Mouse (Mus musculus) ovary, adult 18-20 months (tissue): ENCODE results near the gene Ankrd50.

Experiments
- DNase-seq: peaks from one replicate; pipeline ENCODE4 v3.0.0; 2022; ENCODE audit warnings: low spot score, mixed read lengths

Gene Ankrd50

DNA sequence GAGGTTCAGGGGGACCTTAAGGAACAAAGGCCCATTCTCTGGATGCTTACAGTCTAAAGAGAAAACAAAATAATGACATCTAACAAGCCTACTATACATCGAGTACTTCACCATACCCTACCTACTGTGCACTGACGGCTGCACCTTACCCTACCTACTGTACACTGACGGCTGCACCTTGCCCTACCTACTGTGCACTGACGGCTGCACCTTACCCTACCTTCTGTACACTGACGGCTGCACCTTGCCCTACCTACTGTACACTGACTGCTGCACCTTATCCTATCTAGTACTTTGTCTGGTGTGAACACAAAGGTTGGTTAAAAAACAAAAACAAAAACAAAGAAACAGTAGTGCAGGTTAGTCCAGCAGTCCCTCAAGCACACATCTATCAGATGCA, 18.5 kb downstream of the Ankrd50 start:
- no peak for DNase-seq

DNA sequence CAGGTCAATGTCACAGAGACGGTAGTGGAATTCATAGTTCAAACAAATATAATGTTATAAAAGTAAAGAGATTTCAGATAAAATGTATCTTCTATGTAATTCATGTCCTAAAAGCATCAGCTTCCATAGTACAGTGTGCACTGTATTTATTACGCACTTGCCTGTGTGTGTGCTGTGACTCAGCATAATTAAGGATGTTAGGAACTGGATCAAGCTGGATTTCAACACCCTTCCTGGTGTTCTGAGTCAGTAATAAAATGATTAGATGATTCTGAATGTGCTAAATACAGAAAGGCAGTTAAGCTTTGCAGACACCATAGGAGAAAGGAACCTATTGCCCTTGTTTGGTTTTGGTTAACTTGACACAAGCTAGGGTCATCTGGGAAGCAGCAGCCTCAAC, 21.5 kb downstream of the Ankrd50 start:
- DNase-seq = no peak

DNA sequence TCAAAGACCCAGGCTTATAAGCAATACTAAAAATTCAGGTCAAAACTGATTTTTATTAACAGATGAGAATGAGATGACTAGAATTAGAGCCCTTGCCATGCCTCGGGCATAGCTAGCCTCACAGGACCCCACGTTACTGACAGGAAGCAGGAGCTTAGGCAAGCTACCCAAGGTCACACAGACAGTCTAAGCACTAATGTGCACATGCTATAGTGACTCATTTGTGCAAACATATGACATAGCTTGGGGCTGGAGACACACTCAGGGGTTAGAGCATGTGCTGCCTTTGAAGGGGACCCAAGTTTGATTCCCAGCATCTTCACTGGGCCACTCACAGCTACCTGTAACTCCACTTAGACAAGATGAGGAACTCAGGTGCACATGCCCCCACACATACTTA, 22.9 kb downstream of the Ankrd50 start:
- DNase-seq = no peak

DNA sequence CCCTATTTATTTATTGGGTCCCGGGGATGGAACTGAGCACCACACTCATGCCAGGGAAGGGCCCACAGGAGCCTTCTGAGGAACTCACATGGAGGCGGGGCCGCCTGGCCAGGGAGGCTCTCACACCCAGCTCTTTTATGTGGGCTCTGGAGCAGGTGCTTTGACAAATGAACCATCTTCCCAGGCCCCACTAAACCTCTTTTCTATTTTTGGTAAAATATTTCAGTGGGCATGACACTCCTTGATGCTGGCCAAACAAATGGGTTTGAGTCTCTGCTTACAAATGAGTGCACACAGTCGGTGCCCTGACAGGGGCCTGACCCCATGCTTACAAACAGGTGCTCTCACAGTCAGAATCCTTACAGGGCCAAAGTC, 24.4 kb downstream of the Ankrd50 start:
- no peak for DNase-seq

DNA sequence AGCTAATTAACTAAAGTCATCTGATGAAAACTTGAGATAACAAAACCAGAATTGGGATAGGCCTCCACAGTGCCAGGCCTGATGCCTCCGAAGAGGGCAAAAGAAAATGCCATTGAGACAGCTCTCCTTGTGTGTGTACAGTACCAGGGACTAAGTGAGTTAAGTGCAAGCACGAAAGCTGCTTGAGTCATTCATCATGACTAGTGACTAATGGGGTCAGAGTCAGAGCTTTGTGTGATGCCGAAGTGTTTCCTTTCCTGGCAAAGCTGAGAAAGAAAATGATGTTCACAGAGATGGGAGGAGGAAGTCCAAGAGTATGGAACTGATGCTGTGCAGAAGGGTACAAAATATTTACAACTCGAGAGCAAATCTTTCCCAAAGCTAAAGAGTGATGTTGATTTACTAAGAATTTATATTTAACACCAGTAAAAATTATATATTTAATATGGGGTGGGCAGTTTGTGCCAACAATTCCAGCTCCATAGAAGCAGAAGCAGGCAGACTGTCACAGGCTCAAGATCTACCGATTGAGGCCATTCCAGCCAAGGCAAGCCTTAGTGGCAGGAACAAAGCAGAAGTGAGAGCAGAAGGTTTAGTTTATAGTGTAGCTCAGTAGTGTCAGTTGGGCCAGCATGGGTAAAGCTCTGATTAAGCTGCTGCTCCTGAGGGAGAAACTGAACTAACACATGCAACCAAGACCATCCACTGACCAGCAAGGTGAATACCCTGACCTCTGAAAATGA, 25.0 kb downstream of the Ankrd50 start:
- no peak for DNase-seq

DNA sequence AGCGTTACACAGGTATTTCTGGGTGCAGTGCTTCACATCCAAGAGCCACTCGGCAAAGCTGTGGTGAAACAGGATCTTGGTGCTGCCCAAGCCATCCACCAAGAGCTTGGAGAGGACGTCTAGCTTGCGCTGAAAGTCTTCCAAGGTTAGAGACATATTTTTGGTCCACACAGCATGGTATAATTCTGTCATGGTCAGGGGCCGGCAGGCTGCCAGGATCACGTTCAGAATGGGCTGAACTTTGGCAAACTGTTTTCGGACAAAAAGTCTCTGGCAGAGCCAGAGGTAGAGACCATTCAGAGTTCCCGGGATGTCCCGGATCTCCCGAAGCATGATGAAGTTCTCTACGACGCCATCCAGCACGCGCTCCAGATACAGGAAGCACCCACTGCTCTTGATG, 27.6 kb downstream of the Ankrd50 start:
- no peak for DNase-seq

DNA sequence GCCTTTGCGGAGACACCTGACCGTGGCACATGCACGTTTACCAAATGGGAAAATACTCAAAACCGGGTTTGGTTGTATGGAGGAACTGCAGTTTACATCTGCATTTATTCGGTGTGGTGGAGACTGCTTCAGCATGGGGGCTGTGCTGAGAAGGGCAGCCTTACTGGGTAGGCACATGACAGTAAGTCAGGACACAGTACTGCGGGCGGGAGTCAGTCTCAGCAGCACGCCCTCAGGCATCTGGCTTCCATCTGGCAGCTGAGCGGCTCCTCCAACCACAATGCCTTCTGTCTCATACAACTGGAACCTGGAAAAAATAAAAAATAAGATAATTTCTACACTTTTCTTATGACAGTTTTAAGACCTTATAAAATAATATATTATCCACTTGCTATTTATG, 32.4 kb downstream of the Ankrd50 start:
- no peak for DNase-seq

DNA sequence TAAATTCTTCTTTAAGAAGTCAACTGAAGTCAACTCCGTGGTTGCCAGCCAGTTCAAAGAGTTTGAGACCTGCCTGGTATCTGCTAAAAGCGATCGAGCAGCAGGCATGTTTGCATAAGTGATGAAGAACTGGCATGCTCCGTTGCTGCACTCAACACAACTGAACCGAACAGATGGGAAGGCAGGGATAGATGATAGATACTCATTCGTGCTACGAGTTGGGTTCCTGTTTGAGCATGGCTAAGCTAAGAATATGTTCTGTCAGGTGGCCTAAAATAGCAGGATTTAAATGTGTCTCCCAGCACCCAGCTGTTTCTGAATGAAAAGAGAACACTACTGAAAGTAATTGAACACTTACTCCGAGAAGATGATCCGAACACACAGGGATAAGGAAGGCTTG, 38.1 kb downstream of the Ankrd50 start:
- no peak for DNase-seq

DNA sequence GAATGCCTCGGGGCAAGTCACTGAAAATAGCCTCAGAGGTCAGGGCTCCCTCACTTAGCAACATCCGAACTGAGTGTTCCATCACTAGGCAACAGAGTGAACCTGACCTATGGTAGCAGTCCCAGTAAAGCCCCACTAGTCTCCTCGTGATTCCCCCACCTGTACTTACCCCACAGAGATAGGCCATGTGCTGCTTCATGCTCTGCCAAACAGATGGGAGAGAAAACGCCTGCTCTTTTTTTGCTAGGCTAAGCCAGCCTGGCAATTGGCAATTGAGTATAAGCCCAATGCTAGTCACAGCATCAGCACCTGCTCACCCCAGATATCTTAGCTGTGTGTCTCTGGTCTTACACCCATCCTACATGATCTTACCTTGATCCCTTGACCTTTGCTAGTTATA, 40.8 kb downstream of the Ankrd50 start:
- no peak for DNase-seq

DNA sequence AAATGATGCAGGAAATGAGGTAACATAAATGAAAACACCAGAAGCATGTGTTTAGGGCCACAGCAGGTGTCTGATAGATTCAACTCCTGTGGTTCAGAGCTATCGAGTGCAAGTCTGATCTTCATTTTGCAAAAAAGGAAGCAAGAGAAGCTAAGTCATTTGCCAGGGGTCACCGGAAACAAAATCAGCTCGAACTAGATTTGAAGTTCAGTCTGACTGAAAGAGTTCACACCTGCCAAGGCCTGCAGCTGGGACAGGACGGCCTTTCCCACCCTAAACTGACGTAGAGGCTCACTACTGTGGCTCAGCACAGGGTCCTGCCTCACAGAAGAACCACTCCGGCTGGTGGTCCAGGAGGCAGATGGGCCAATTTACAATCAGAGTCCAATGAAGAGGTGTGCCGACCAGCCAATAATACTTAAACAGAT, 44.1 kb downstream of the Ankrd50 start:
- DNase-seq = no peak

DNA sequence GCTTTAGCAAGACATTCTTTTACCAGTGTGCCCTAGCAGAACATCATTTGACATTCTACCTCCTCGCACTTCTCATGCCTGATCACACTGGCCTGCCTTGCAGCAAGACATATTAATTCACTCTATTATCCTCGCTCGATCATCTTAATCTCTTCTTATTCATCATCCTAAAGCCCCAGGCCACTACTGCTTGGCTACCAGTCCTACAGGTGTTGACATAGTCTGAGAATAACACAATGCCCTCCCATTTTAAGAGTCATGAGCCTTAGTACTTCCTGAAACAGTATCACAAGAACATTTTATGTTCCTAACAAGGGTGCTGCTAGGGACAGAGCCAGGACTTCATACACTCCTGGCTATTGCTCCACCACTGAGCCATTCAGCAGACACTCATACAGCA, 48.0 kb downstream of the Ankrd50 start:
- no peak for DNase-seq

DNA sequence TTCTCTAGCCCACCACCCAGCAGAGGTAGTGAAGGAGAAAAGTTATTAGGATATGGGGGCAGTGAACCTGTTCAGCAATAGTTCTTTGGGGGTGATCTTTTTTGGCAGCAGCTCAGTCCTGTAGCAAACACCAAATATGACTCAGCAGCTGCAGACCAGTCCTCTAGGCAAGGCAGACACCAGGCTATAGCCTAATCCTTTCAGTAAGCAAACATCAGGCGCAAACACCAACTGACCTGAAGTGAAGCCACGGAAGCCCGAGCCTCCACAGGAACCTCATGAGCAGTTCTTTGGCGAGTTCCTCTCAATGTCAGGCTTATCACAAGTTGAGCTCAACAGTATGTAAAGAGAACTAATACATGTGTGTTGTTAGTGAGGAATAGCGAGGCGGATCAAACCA, 48.8 kb downstream of the Ankrd50 start:
- DNase-seq = no peak

DNA sequence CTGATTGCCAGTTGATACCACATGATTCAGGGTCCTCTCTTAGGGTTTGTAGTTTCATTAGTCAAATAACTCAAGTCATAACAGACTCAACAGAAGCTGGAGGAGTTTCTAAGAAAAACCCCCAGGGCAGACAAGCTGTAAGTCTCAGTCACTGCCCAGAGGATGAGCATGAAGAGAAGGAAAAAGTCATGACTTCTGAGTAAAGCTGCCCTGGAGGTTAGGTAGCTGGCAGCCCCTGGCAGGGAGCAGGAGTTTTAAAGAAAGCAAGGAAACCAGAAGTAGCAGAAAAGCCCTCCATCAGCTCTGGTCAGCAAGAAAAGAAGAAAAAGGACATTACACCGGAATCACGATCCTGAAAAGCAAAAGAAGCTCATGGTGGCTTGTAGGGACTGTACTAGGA, 50.2 kb downstream of the Ankrd50 start:
- no peak for DNase-seq

DNA sequence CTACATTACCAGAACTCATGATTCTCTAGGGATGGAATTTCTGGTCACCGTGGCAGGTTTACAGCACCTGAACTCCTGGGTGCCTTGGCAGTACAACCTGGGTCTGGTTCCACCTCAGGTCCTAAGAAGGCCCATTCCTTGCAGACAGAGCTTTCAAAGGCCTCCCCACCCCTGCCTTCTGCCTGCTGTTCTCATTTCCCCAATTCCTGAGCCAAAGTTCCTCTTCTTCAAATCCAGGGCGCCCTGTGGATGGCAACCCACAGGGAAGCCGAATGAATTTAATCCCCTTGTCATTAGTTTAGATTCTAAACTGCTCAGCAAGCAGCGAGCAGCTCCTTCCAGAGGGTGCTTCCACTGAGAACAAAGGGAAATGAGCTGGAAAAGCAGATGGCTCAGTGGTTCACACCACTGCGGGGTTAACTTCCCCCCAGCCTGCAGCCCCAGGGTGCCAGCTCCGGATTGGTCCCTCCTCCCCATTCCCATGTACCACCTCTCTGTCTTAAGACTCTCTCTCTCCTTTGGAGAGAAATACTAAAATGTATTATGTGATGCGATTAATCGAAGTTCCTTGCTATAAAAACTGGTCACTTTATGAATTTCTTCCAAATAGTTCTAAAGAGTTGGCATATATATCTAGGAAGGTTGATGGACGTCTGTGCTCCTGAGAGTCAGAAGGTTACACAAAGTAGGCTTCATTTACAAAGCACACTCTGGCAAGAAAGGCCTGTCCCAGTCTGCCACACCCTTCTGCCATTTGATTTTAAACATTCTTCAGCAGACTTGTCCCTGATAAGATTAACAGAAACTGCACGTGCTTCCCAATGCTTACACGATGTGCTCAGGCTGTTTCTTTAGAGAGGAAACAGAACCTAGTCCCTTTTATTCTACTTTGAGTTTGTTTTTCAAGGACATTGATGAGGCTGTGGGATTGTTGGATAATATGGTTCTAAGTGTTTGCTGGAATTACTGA, 50.9 kb downstream of the Ankrd50 start:
- no peak for DNase-seq

DNA sequence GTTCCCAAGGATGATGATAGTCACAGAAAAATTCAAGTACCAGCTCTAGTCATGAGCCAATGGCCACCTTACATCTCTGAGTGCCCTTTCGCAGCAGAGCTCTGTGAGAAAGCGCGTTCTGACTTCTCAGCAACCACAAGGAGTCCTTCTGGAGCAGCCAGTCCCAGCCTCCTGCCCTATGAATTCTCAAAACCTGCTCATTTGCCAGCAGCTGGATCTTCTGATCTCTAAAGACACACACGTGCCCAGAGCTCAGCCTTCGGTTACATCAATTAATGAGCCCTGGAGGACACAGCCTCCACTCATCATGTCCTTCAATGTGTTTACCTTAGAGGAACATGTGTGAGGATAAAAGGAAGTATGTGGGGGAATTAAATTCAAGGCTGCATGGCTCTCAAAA, 53.2 kb downstream of the Ankrd50 start:
- DNase-seq = no peak

DNA sequence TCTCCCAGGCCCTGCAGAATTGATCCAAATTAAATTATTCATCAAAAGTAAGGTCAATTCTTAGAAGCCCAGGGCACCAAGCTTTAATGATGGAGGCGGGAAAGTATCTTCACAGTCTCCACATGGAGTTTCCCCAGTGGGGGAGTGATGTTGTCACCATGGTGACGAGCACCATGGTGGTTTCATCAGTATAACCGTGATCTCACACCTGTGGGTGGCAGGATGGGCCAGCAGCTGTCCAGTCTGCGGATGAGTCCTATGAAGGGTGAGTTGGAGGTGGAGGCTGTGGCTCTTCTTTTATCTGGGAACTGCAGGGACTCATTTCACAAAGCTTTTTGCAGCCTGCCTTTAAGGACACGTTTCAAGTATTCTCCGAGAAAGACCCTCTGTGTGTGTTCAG, 53.6 kb downstream of the Ankrd50 start:
- no peak for DNase-seq

DNA sequence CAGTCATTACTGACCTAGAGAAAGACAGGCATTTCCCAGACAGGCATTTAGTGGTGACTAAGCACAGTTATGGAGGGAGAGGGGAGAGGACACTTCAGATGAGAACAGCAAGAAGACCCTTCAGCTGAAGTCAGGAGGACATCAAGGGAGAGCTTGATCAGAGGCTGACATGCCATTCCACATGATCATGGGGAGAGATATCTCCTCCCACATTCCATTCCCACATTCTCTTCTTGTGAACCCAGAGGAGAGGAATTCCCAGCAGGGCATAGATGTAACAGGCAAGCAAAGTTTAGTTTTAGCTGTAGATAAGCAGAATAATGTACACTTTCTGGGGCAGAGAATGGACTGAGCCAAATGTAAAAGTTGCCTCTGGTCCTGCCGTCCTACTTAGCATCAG, 57.4 kb downstream of the Ankrd50 start:
- no peak for DNase-seq

DNA sequence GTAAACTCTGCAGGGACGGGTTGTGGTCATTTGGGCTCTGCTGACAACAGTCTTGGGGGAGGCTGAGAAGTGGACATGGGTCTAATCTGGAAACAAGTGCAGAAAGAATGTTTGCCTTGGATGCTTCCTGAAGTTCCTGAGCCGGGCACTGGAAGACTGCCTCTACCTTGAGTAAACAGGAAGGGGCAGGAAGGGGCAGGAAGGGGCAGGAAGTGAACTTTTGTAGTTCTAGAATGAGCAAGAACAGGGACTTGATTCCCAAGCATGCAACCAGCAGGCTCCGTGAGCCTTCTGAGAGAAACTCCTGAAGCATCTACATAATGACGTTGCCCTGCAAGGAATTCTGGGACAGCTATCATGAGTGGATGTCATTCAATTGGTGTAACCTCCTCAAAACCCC, 60.7 kb downstream of the Ankrd50 start:
- no peak for DNase-seq

DNA sequence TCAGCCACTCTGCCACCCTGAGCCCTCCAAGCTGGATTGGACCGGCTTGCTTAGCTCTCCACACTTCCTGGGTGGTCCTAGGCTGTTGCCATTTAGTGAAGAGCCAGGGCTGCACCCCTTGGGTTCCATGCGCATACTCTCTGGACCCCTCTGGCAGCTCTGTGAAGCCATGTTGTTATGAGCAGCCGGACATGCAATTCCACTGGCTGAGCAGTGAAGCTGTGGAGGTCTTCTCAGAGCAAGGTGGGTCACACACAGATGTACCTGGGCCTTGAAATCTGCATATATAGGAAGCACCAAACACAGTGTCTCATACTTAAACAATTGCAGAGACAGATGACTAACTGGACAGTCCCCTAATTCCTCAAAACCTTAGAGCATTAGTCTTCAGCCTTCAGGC, 64.7 kb downstream of the Ankrd50 start:
- no peak for DNase-seq

DNA sequence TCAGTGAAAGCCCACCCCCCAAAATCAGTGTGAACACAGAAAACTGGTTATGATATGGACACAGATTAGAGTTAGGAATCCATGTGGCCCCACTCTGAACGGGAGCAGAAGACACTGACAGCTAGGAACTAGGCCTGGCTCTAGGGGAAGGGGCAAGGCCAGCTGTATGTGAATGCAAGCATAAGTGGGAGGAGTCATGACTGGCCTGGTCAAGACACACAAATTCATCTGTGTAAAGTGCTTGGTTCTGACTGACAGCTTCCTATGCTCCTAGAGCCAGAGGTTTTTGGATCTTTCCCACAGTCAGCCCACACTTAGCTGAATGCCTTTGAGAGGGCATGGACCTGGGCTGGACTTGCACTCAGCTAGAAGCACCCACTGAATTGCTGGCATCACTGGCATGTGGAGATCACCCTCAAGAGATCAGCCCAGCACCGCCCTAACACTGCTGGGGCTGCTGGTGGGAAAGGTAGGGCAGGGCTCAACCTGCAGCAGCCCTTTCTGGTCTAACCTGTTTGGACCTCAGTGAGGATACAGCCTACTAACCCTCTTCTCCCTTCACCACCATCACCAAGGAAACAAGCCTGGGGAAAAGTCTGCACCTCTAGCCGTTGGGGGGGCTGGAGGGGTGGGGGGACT, 69.2 kb downstream of the Ankrd50 start:
- no peak for DNase-seq
